Mouse (Mus musculus) midbrain, embryonic 14.5 days (tissue): ENCODE measurements around the gene Ric8a. TPM values are rescaled to one million over a fixed set of nuclear protein-coding genes. Genes with fewer than 3 reads are reported as not detected.

Source experiments
- ATAC-seq: fragments of 200-750 bp; cut with Nextera tagmentation; 2 replicates; pipeline ENCODE4 v1.8.0; 2017; ENCODE audit warnings: moderate number of reproducible peaks, moderate library complexity; ENCODE audit not compliant: low FRiP score, low TSS enrichment
- DNase-seq: peaks from one replicate; pipeline ENCODE4 v3.0.0-alpha.2; 2015
- H3K27ac ChIP-seq: fragments of 300-500 bp; sonication (generic); replicated peaks from 2 replicates; pipeline ENCODE4 v1.5.1; 2014; ENCODE audit warnings: mild to moderate bottlenecking, low read depth, low read length, moderate library complexity
- H3K27me3 ChIP-seq: fragments of 300-500 bp; sonication (generic); 2 replicates; pipeline ENCODE4 v1.6.1; 2014; ENCODE audit warnings: low read length, control low read depth, mixed read lengths; ENCODE audit not compliant: control insufficient read depth, insufficient read depth
- H3K36me3 ChIP-seq: fragments of 300-500 bp; sonication (generic); 2 replicates; pipeline ENCODE4 v1.6.1; 2014; ENCODE audit warnings: low read length, control low read depth; ENCODE audit not compliant: control insufficient read depth, insufficient read depth
- H3K4me1 ChIP-seq: fragments of 300-500 bp; sonication (generic); 2 replicates; pipeline ENCODE4 v1.6.1; 2014; ENCODE audit warnings: mild to moderate bottlenecking, antibody characterized with exemption, low read length, control low read depth; ENCODE audit not compliant: control insufficient read depth, insufficient read depth
- H3K4me2 ChIP-seq: fragments of 300-500 bp; sonication (generic); 2 replicates; pipeline ENCODE4 v1.6.1; 2014; ENCODE audit warnings: mild to moderate bottlenecking, low read length, moderate library complexity
- H3K4me3 ChIP-seq: fragments of 300-500 bp; sonication (generic); replicated peaks from 2 replicates; pipeline ENCODE4 v1.5.1; 2014; ENCODE audit warnings: low read depth, low read length
- H3K9ac ChIP-seq: fragments of 300-500 bp; sonication (generic); replicated peaks from 2 replicates; pipeline ENCODE4 v1.6.1; 2014; ENCODE audit warnings: mild to moderate bottlenecking, low read length, moderate library complexity
- H3K9me3 ChIP-seq: fragments of 300-500 bp; sonication (generic); 2 replicates; pipeline ENCODE4 v1.6.1; 2016; ENCODE audit warnings: low read length, control low read depth, mixed read lengths; ENCODE audit not compliant: control insufficient read depth
- WGBS: fragments of 180-500 bp; shearing (Covaris S2); extraction: QIAGEN DNeasy Blood & Tissue Kit; methylation state at CpG from one replicate; pipeline ENCODE4 v1.1.7; 2014; 5-methylcytosine and 5-hydroxymethylcytosine counted together
- polyA plus RNA-seq: library from polyadenylated mRNA; unstranded; fragments of >200 nt; fragmentation: Nextera tagmentation; extraction: Ambion mirVana; gene quantifications from 2 replicates; pipeline ENCODE4 v1.2.1, GENCODE M21; 2014

Gene Ric8a
- polyA plus RNA-seq, 1 experiment from 2014 or later = 99.6 TPM

- no peak overlapping the region for H3K4me3 ChIP-seq
- no peak overlapping the region for H3K9ac ChIP-seq
- H3K27me3 ChIP-seq = no peaks in the 10 kb centered on the region
- H3K27ac ChIP-seq = no peak overlapping the region
- 88% methylated on average over 7 of the region's 7 CpGs for WGBS
- H3K9me3 ChIP-seq = no peaks in the 10 kb centered on the region
- no peak overlapping the region for H3K4me2 ChIP-seq
- peaks cover 78% of the 10 kb centered on the region for H3K36me3 ChIP-seq
- no peaks in the 10 kb centered on the region for H3K4me1 ChIP-seq
- DNase-seq = no peak
- ATAC-seq = no peak
Measured at GRCm38 (mm10) chr7:140894031-140894430, 37.3 kb downstream of the Ric8a start.

GRCm38 (mm10) chr7:140894611-140895010 is 37.9 kb downstream of the Ric8a start:
- Histone ChIP-seq H3K27me3 (no peaks in the 10 kb centered on the region), H3K9ac (no peak overlapping the region), H3K4me3 (no peak overlapping the region), H3K27ac (no peak overlapping the region), H3K4me2 (no peak overlapping the region), H3K36me3 (peaks cover 78% of the 10 kb centered on the region), H3K9me3 (no peaks in the 10 kb centered on the region), H3K4me1 (no peaks in the 10 kb centered on the region)
- ATAC-seq (no peak), DNase-seq (no peak)
- 94% methylated on average over 3 of the region's 3 CpGs for WGBS

GRCm38 (mm10) chr7:140897863-140898262 is 41.1 kb downstream of the Ric8a start:
- Histone ChIP-seq H3K27me3 (no peaks in the 10 kb centered on the region), H3K36me3 (peaks cover 59% of the 10 kb centered on the region), H3K4me3 (no peak overlapping the region), H3K4me2 (no peak overlapping the region), H3K27ac (no peak overlapping the region), H3K9ac (no peak overlapping the region), H3K4me1 (no peaks in the 10 kb centered on the region), H3K9me3 (no peaks in the 10 kb centered on the region)
- DNase-seq (no peak), ATAC-seq (no peak)
- 87% methylated on average over 7 of the region's 7 CpGs for WGBS

GRCm38 (mm10) chr7:140899121-140899520 is 42.4 kb downstream of the Ric8a start:
- no peak overlapping the region for H3K4me2 ChIP-seq
- ATAC-seq (no peak), DNase-seq (no peak)
- H3K36me3 ChIP-seq = peaks cover 47% of the 10 kb centered on the region
- WGBS = 81% methylated on average over 3 of the region's 3 CpGs
- no peak overlapping the region for H3K9ac ChIP-seq
- no peaks in the 10 kb centered on the region for H3K4me1 ChIP-seq
- no peaks in the 10 kb centered on the region for H3K27me3 ChIP-seq
- no peak overlapping the region for H3K27ac ChIP-seq
- H3K4me3 ChIP-seq = no peak overlapping the region
- H3K9me3 ChIP-seq = no peaks in the 10 kb centered on the region

- Histone ChIP-seq H3K27me3 (no peaks in the 10 kb centered on the region), H3K4me1 (no peaks in the 10 kb centered on the region), H3K27ac (no peak within 1 kb of the TSS), H3K4me3 (no peak within 1 kb of the TSS), H3K9me3 (no peaks in the 10 kb centered on the region), H3K36me3 (peaks cover 40% of the 10 kb centered on the region), H3K9ac (no peak within 1 kb of the TSS), H3K4me2 (no peak within 1 kb of the TSS)
- DNase-seq (no peak), ATAC-seq (no peak)
- 84% methylated on average over 10 of the region's 10 CpGs for WGBS
Measured at GRCm38 (mm10) chr7:140900220-140900619, 43.5 kb downstream of the Ric8a start, which contains the start of gene Cox8b. TSS of gene Cox8b (minus strand) at chr7:140900446.

- Histone ChIP-seq H3K4me3 (no peak overlapping the region), H3K4me2 (no peak overlapping the region), H3K9me3 (no peaks in the 10 kb centered on the region), H3K4me1 (no peaks in the 10 kb centered on the region), H3K36me3 (peaks cover 24% of the 10 kb centered on the region), H3K27me3 (no peaks in the 10 kb centered on the region), H3K27ac (no peak overlapping the region), H3K9ac (no peak overlapping the region)
- 83% methylated on average over 15 of the region's 15 CpGs for WGBS
- DNase-seq = no peak
- no peak for ATAC-seq
Measured at GRCm38 (mm10) chr7:140902036-140902875, 45.5 kb downstream of the Ric8a start.

- H3K4me3 ChIP-seq = no peak overlapping the region
- no peaks in the 10 kb centered on the region for H3K4me1 ChIP-seq
- no peaks in the 10 kb centered on the region for H3K9me3 ChIP-seq
- H3K9ac ChIP-seq = no peak overlapping the region
- peaks cover 14% of the 10 kb centered on the region for H3K36me3 ChIP-seq
- 27% methylated on average over 13 of the region's 13 CpGs for WGBS
- H3K27ac ChIP-seq = no peak overlapping the region
- DNase-seq (peak; percentile 83), ATAC-seq (peak; percentile 37; the same call in 1 of the 2 replicates)
- no peak overlapping the region for H3K4me2 ChIP-seq
- no peaks in the 10 kb centered on the region for H3K27me3 ChIP-seq
Measured at GRCm38 (mm10) chr7:140903212-140903611, 46.5 kb downstream of the Ric8a start.

- Histone ChIP-seq H3K9me3 (no peaks in the 10 kb centered on the region), H3K9ac (no peak overlapping the region), H3K27ac (no peak overlapping the region), H3K27me3 (no peaks in the 10 kb centered on the region), H3K4me3 (no peak overlapping the region), H3K36me3 (no peaks in the 10 kb centered on the region), H3K4me2 (no peak overlapping the region), H3K4me1 (0 out of 2 replicates have a peak, but pooled peaks cover 3% of the 10 kb centered on the region)
- ATAC-seq = no peak
- DNase-seq = no peak
- 89% methylated on average over 2 of the region's 2 CpGs for WGBS
Measured at GRCm38 (mm10) chr7:140905642-140906081, 48.9 kb downstream of the Ric8a start.

GRCm38 (mm10) chr7:140907131-140907530 is 50.4 kb downstream of the Ric8a start:
- ATAC-seq = no peak
- no peak overlapping the region for H3K4me3 ChIP-seq
- H3K4me1 ChIP-seq = 0 out of 2 replicates have a peak, but pooled peaks cover 3% of the 10 kb centered on the region
- no peaks in the 10 kb centered on the region for H3K36me3 ChIP-seq
- H3K9me3 ChIP-seq = no peaks in the 10 kb centered on the region
- no peak overlapping the region for H3K4me2 ChIP-seq
- 86% methylated on average over 13 of the region's 13 CpGs for WGBS
- no peak for DNase-seq
- H3K9ac ChIP-seq = no peak overlapping the region
- no peaks in the 10 kb centered on the region for H3K27me3 ChIP-seq
- H3K27ac ChIP-seq = no peak overlapping the region
